Mouse (Mus musculus): Measurements from ENCODE around the gene Klhl29. TPM values are rescaled to one million over a fixed set of nuclear protein-coding genes. Genes with fewer than 3 reads are reported as not detected.

Gene Klhl29
- polyA plus RNA-seq, 1 experiment: 6.1 TPM

DNA sequence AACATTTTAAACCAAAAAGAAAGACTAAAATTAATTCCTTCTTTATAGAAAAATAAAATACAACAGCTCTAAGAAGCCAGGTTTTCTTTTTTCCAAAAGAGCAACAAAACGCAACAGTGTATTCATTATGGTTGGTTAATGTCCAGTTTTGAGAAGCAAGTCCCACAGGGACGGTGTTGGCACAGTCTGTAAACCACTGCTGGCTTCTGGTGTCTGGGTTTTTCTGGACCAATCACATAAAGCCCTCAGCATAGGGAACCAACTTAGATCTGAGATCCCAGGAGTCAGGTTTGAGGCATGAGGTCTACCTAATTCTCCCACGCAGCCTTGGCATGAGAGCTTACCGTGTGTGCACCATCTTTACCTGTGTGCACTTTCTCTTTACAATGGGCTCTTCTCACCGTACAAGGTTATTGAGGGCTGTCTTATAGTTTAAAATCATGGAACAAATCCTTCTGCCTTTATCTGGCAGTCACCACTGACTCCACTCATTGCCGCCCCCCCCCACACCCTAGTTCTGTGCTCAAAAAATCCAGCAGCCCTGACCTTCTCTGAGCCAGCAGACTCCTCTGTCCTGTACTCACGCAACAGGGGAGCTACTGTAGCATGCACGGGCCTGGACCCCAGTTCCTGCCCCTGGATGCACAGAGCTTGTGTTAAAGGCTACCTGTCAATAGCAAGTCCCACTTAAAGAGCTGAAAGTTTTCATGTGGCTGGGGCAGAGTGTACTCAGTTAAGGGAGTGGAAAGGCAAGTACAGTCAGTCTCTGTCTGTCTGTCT, 132.7 kb downstream of the Klhl29 start:
- TF ChIP-seq POLR2A (IDR thresholded peaks at IDR 0.05; ENCODE audit: low read depth, low read length) (no peak), CTCF (IDR thresholded peaks at IDR 0.05; ENCODE audit: borderline replicate concordance, insufficient read depth, low read length) (no peak)
- H3K4me1 ChIP-seq (ENCODE audit: control insufficient read depth, insufficient read depth, low read length): no peaks in the 10 kb centered on the region
- H3K27ac ChIP-seq (ENCODE audit: insufficient read depth, low read length): no peak overlapping the region
- no peak overlapping the region for H3K4me3 ChIP-seq (ENCODE audit: insufficient read depth, low read length)

- H3K27ac ChIP-seq (ENCODE audit: insufficient read depth, low read length): no peak overlapping the region
- H3K4me3 ChIP-seq (ENCODE audit: insufficient read depth, low read length): no peak overlapping the region
- no peak for TF ChIP-seq CTCF (IDR thresholded peaks at IDR 0.05; ENCODE audit: borderline replicate concordance, insufficient read depth, low read length)
- no peak for TF ChIP-seq POLR2A (IDR thresholded peaks at IDR 0.05; ENCODE audit: low read depth, low read length)
- no peaks in the 10 kb centered on the region for H3K4me1 ChIP-seq (ENCODE audit: control insufficient read depth, insufficient read depth, low read length)
Measured at GRCm38 (mm10) chr12:5239451-5240245, 135.8 kb downstream of the Klhl29 start.

GRCm38 (mm10) chr12:5237078-5237477, 138.4 kb downstream of the Klhl29 start:
- H3K27ac ChIP-seq (ENCODE audit: insufficient read depth, low read length): no peak overlapping the region

GRCm38 (mm10) chr12:5235596-5235995, 139.9 kb downstream of the Klhl29 start:
- no peak overlapping the region for H3K27ac ChIP-seq (ENCODE audit: insufficient read depth, low read length)
- TF ChIP-seq POLR2A (IDR thresholded peaks at IDR 0.05; ENCODE audit: low read depth, low read length) (no peak), CTCF (IDR thresholded peaks at IDR 0.05; ENCODE audit: borderline replicate concordance, insufficient read depth, low read length) (no peak)
- H3K4me3 ChIP-seq (ENCODE audit: insufficient read depth, low read length): no peak overlapping the region

More at GRCm38 (mm10) chr12:5237078-5237477, 138.4 kb downstream of the Klhl29 start:
- TF ChIP-seq POLR2A (IDR thresholded peaks at IDR 0.05; ENCODE audit: low read depth, low read length): no peak
- Histone ChIP-seq H3K4me3 (ENCODE audit: insufficient read depth, low read length) (no peak overlapping the region), H3K4me1 (ENCODE audit: control insufficient read depth, insufficient read depth, low read length) (no peaks in the 10 kb centered on the region)

GRCm38 (mm10) chr12:5230504-5230903, 145.0 kb downstream of the Klhl29 start:
- Histone ChIP-seq H3K4me3 (ENCODE audit: insufficient read depth, low read length) (no peak overlapping the region), H3K4me1 (ENCODE audit: control insufficient read depth, insufficient read depth, low read length) (no peaks in the 10 kb centered on the region), H3K27ac (ENCODE audit: insufficient read depth, low read length) (no peak overlapping the region)
- TF ChIP-seq CTCF (IDR thresholded peaks at IDR 0.05; ENCODE audit: borderline replicate concordance, insufficient read depth, low read length): no peak
- TF ChIP-seq POLR2A (IDR thresholded peaks at IDR 0.05; ENCODE audit: low read depth, low read length): no peak

More at GRCm38 (mm10) chr12:5235596-5235995, 139.9 kb downstream of the Klhl29 start:
- H3K4me1 ChIP-seq (ENCODE audit: control insufficient read depth, insufficient read depth, low read length): no peaks in the 10 kb centered on the region

DNA sequence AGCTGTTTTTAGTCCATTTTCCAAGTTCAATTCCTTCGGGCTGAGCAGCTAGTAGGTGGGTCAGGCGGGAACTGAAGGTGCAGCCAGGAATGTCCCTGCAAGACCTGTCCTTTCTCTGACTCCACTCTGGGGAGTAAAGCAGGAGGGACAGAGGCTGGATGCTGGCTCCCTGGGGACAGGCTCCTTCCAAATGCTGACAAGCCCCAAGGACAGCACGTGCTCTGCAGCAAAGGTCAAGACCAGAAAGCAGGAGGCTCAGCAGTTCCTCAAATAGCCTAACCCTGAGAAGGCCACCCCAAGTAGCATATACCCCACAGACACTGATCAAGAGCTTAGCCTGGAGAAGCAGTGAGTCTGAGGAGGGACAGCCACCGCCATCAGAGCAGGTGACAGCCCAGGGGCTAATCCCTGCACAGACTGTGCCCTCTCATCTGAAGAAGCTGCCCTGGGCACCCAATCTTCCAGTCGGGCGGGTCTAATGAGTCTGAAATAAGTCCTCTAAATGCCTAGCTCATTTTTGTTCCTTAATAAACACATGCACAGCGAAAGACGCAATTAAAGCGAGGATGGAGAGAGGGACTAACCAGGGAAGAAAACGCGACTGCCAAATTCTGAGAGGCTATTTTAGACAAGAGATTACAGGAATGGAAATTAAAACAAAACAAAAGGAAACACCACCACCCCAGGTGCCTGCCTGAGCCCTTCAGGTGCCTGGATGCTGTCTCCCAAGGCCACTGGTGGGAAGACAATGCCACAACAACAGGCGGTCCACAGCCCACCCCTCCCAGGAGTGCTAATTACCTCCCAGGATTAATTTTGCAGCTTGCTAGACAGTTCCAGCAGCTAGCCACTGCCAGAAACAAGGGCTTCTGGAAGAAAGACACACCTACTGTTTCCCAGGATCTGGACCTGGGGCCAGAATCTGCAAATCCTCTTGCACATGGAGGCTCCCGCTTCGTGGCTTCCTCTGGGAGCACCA, 148.5 kb downstream of the Klhl29 start:
- Histone ChIP-seq H3K4me3 (ENCODE audit: insufficient read depth, low read length) (no peak overlapping the region), H3K4me1 (ENCODE audit: control insufficient read depth, insufficient read depth, low read length) (no peaks in the 10 kb centered on the region), H3K27ac (ENCODE audit: insufficient read depth, low read length) (no peak overlapping the region)
- TF ChIP-seq POLR2A (IDR thresholded peaks at IDR 0.05; ENCODE audit: low read depth, low read length) (no peak), CTCF (IDR thresholded peaks at IDR 0.05; ENCODE audit: borderline replicate concordance, insufficient read depth, low read length) (no peak)

- no peaks in the 10 kb centered on the region; the same call in 1 of the 2 replicates for H3K4me1 ChIP-seq (ENCODE audit: control insufficient read depth, insufficient read depth, low read length)
- TF ChIP-seq CTCF (IDR thresholded peaks at IDR 0.05; ENCODE audit: borderline replicate concordance, insufficient read depth, low read length) (no peak), POLR2A (IDR thresholded peaks at IDR 0.05; ENCODE audit: low read depth, low read length) (no peak)
- no peak overlapping the region for H3K4me3 ChIP-seq (ENCODE audit: insufficient read depth, low read length)
- H3K27ac ChIP-seq (ENCODE audit: insufficient read depth, low read length): no peak overlapping the region
Measured at GRCm38 (mm10) chr12:5223595-5223994, 151.9 kb downstream of the Klhl29 start.

DNA sequence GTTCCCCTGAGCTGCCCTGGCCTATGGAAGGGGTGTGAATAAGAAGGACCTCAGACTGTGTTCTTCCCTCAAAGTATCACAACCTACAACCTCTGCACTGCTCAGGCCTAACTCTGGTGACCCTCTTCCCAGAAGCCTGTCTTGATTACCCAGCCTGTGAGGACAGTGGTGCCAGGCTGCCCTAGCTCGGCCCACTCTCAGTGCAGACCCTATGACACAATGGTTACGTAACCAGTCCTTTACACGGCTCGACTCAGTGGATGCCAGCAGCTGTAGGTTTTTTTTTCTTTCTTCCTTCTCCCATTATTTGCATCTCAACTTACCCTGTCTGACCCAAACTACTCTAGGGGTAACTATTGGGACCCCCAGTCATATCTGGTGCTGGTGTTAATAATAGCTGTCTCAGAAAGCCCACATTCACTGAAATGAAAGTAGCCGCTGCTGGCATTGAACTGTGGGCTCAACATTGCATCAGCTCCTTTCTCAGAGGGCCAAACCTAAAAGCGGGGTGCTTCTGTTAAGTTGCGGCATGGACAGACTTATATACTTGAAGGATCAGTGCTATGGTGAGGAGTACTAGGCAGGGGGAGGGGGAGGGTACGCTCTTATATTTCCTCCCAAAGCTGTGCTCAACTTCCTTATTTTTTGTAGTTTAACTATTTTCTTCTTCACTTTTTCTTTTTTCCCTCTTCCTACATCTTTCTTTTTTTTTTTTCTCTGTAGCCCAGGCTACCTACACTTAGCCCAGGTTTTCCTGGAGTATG, 152.9 kb downstream of the Klhl29 start:
- H3K4me1 ChIP-seq (ENCODE audit: control insufficient read depth, insufficient read depth, low read length): no peaks in the 10 kb centered on the region; the same call in 1 of the 2 replicates
- no peak overlapping the region for H3K27ac ChIP-seq (ENCODE audit: insufficient read depth, low read length)
- no peak for TF ChIP-seq POLR2A (IDR thresholded peaks at IDR 0.05; ENCODE audit: low read depth, low read length)
- no peak for TF ChIP-seq CTCF (IDR thresholded peaks at IDR 0.05; ENCODE audit: borderline replicate concordance, insufficient read depth, low read length)
- no peak overlapping the region for H3K4me3 ChIP-seq (ENCODE audit: insufficient read depth, low read length)
